Mouse (Mus musculus): ENCODE results near the gene Aldh1a3.
A peak's percentile ranks its signal among the peaks of the same experiment; 100 is the strongest.

Aldh1a3 gene

DNA sequence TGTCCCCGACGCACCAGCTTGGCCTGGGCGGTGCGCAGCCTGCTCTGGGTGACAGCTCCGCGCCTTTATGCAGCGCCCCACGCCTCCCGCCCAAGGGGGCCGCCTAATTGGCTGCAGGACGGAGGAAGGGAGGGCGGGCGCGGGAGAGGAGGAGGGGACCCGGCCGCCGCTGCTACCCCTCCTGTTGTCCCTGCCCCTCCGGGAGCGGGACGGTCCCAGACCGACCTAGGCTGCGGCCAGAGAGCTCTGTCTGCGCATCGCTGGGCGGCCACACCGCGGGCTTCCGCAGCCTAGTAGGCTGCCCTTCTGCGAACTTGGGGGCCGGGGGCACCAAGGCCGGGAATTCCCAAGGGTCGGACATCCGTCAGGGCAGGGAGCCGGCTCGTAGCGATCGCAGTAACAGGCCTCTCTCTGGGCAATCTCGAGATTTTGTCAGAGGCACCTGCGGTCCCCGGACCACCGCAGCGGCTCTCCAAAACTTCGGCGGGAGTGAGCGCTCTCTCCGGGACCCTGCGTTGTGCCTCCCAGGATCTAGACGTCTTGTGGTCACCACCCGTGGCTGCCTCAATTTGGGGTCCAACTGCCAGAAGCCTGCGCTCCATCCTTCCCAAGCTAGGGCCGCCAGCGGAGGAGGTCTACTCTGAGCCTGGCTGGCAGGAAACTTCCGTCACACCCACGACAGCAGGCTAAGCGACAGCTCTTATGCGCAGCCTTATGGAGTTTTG is at the start of gene Aldh1a3:
Gene Aldh1a3, minus strand, starts transcription at position 81 of the 725 bp plus-strand sequence.
- DNase-seq (ENCODE audit: low spot score), result no peak

GRCm38 (mm10) chr7:66476289-66476688 is 49.0 kb upstream of the Aldh1a3 start:
- DNase-seq (ENCODE audit: low spot score), result no peak

GRCm38 (mm10) chr7:66471641-66472216 is 44.4 kb upstream of the Aldh1a3 start:
- DNase-seq (ENCODE audit: low spot score), result no peak

DNA sequence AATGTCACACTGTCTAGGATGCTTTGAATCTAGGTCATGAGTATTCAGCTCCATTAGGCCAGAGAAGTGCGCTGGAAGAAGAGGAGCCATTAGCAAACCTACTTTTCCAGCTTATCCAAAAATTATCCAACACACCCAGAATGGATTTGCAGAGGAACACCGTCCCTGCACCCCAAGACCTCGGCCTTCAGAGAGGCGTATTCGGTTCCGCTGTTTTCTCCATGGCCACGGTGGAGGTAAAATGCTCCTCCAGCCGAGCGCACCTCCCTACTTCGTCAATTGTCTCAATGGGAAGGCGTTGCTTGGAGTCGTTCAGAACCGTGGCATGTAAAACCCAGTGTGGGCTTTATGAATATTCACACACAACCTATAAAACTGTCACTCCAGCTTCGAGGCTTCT is 39.3 kb upstream of the Aldh1a3 start:
- no peak for DNase-seq (ENCODE audit: low spot score)

DNA sequence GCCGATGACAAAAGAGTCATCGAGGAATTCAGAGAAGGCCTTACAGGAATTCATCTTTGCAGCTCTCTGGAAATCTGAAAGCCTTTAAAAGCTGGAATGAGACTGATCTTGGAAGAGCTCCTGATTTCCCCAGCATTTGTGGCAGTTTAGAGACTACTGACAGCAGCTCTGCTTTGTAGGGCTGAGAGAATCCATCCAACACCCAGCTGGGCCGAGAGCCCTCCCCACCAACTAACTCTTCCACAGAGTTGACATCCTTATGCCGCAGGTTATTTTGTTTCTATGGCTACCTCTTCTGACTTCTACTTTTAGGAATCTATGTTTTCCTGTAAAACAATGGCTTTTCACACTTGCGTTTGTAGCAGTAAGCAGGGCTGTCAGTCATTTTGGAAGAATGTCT is 37.9 kb upstream of the Aldh1a3 start:
- no peak for DNase-seq (ENCODE audit: low spot score)

DNA sequence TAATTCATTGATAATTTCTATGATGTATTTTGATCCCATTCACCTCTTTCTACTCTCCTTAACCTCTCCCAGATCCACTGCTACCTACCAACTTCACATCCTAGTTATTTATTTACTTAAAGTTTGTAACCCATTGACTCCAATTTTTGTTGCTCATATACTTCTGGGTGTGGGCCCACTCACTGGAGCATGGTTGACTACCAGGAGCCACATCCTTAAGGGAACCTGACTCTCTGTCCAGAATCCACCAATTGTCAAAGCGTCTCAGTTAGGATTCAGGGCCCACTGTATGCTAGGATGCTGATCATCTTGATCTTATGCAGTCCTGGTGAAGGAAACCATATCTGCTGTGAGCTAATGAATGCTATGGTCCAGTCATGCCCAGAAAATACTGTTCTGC is 35.8 kb upstream of the Aldh1a3 start:
- no peak for DNase-seq (ENCODE audit: low spot score)

DNA sequence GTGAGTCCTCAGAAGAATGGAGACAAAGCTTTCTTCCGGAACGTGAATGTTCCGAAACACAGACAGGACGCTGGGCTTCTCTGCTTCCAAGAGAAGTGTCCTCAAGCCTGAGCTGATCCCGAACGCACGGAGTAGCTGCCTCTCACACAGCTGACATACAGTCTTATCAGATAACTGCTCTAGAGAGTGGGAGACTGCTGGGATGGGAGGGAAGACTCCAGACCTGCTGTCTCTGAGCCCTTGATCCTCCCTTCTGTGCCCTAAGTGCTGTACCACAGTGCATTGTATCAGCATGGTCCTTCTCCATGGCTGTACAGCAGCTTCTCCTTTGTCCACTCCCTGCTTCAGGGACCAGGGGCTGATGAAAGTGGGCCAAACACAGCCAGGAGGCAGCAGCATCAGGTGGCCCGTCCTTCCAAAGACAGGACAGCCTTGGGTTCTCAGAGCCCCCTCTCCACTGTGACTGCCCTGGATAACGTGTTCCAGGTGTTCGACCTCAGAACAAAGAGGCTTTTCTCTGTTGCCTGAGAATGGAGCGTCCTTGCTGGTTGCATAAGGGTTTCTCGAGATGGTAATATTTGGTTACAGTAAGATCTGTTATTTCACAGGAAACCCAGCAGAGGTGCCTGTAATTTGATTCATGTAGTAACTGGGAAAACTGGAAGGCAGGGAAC is 24.4 kb upstream of the Aldh1a3 start:
- DNase-seq (ENCODE audit: low spot score), result no peak

GRCm38 (mm10) chr7:66449971-66450752 is 22.8 kb upstream of the Aldh1a3 start:
- DNase-seq (ENCODE audit: low spot score), result peak; percentile 90

- DNase-seq (ENCODE audit: low spot score), result peak; percentile 20
Measured at GRCm38 (mm10) chr7:66448786-66449540, 21.6 kb upstream of the Aldh1a3 start.

DNA sequence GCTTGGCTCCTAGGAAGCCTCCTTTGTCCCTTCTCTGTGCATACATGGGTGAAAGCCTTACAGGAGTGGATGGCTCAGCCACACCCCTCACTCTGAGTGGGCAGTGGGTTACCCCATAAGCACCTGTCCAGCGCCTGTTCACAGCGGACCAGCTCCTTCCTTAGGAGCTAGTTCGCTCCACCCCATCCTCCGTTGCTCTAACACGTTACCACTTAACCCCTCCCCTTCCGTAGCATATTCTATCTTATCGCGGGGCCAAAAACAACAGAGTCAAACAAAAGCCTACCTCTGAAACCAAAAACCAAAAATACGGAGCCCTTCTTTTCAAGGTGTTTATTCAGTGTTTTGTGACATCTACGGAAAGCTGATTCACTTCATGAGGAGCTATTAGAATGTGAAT is 21.0 kb upstream of the Aldh1a3 start:
- DNase-seq (ENCODE audit: low spot score), result no peak

- DNase-seq (ENCODE audit: low spot score), result no peak
Measured at GRCm38 (mm10) chr7:66446860-66447259, 19.5 kb upstream of the Aldh1a3 start.

DNA sequence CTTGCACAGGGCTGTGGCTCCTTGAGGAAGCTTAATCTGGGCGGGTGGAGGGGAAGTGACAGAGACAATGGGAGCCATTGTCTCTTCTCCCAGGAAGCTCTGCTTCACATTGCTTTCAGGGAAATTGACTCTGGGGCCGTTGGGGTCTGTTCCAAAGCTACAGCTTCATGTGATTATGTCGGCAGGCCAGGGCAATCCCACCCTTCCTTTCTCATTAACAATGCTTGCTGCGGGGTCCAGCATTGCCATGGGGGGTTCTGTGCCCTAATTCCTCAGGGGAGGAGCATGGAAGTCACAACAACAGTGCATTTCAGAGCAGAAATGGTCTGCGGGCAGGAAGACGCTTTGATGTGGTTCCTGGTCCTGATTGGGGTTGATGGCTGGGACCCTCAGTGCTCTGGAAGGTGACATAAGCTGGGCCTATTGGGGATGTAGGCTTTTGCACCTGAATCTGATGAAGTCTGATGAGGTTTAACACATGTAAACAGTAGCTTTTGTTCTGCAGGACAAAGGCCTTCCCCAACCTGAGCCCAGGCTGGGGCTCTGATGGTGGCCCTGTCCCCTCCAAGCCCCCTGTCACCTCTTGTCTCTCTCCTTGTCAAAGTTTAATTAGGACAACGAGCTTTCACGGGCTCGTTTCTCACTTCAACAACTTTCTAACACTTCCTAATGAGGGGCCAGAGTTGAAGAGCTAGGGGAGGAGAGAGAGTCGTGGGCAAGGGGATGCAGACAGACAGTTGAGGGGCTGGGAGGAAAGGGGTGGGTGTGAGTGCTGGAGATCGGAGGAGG is 18.0 kb upstream of the Aldh1a3 start:
- no peak for DNase-seq (ENCODE audit: low spot score)

DNA sequence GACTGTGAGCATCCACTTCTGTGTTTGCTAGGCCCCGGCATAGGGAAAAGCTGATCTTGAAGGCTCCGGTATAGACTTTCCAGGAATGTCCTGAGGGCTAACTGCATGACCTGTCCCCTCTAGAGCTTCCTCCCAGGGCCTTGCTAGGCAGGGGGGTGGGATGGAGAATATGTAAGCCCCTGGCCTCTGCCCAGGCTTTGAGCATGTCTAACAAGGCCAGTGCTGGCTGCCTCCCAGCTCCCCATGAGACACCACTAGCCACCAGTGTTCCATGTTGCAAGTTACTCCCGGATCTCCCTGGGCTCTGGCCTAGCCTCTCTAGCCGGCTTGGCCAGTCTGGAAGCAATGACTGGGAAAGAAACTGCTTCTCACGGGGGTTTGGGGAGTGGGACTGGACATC is 17.4 kb upstream of the Aldh1a3 start:
- DNase-seq (ENCODE audit: low spot score), result peak; percentile 57

- peak; percentile 76 for DNase-seq (ENCODE audit: low spot score)
Measured at GRCm38 (mm10) chr7:66442501-66443369, 15.4 kb upstream of the Aldh1a3 start.

DNA sequence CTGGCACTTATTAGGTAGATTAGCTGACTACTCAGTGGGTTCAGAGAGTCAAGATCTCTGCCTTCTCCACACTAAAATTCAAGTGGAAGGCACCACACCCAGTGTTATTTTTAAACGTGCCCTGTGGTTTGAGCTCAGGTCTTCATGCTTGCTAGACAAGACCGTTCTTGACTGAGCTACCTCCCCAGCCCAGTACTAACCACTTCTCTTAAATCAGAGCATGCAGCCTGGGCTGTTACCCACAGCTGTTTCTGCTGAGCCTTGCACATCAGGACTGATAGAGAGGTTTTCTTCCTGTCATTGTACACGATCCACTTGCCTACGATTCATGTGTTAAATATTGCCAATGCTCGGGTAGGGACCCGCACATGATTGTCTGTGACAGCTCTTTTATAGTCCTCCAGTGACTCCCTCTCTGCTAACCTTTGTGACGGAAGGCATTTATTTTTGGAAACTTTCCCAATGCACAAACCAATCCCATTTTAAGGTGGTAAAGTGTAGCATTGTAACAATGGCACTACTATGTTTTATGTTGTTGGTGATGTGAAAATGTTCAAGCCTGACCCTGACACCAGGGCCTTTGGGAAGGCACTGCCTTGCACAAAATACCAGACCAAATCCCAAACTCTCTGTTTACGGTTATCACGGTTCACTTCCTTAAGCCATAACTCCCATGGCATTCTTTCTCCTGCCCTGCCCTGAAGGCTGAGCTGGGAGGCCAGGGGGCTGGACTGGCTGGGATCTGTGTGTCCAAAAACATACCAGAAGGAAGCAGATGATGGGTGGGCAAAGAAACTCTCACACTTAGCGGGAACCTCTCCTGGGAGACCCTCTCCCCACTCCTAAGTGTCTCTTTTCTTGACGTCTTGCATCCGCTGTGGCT is 11.7 kb upstream of the Aldh1a3 start:
- peak; percentile 21 for DNase-seq (ENCODE audit: low spot score)

DNA sequence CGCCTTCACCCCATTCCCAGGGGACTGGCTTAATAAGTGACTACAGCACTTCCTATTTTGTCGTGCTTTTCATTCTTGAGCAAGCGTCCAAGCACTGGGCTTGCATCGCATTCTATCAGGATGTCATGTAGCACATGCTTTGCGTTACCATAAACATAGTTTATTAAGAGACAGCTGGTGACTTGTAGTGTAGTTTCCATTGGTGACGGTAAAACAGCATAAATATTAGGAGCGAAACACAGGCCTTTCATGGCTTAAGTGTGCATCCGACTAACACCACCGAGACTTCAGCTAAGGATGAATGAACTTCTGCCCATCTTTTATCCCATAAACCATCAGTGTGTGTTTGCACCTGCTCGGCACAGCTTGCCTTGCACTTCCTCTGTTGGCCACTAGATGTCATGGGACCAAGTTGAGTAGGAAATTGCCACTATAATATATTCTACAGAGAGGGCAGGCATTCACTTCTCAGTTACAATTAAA is 7.2 kb upstream of the Aldh1a3 start:
- DNase-seq (ENCODE audit: low spot score), result peak; percentile 59

- DNase-seq (ENCODE audit: low spot score), result no peak
Measured at GRCm38 (mm10) chr7:66427053-66427436, 272 bp downstream of the Aldh1a3 start.

DNA sequence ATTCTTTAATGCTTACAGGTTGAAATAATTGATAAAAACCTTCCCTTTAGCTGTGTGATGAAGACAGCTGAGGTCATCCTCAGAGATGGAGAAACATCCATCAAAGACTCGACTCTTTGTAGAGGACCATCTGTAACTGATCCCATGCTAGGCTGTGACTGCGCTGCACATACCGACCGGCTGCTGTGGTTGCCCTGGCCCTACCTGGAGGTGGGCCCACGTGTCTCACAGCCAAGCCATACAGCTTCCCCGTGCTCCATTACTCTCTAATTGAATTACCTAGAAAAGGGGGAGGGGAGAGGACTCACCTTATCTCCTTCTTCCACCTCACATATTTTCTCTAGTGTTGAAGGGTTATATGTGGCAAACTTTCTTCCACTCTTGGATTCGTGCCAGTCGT is 5.4 kb downstream of the Aldh1a3 start:
- DNase-seq (ENCODE audit: low spot score), result no peak

- DNase-seq (ENCODE audit: low spot score), result no peak
Measured at GRCm38 (mm10) chr7:66418981-66419380, 8.3 kb downstream of the Aldh1a3 start.

Data from adipocyte (in vitro differentiated cells).